Mouse (Mus musculus) MEL (cell line): ENCODE results near the gene Ctnna2.

ENCODE experiments used
- CTCF ChIP-seq, 3 experiments: IDR thresholded peaks in 2 of 3; conservative IDR thresholded peaks in 1 of 3; 2 replicates each; pipeline ENCODE4 v1.5.1; 2011 to 2012; ENCODE audit warnings: low read length in 3 of 3, low read depth in 2 of 3, mild to moderate bottlenecking in 2 of 3, improper control_type of control experiment in 1 of 3, inconsistent platforms in 1 of 3, mixed read lengths in 1 of 3, moderate library complexity in 1 of 3; ENCODE audit not compliant: control insufficient read depth in 1 of 3, insufficient read depth in 1 of 3, poor library complexity in 1 of 3, severe bottlenecking in 1 of 3
- EP300 ChIP-seq, 2 experiments: IDR thresholded peaks; 2 replicates each; pipeline ENCODE4 v1.6.1; 2011; ENCODE audit warnings: improper control_type of control experiment in 2 of 2, low read length in 2 of 2, low read depth in 1 of 2, mild to moderate bottlenecking in 1 of 2
- GATA1 ChIP-seq: IDR thresholded peaks from 2 replicates; pipeline ENCODE4 v1.6.1; 2011; ENCODE audit warnings: low read depth, low read length, improper control_type of control experiment
- HCFC1 ChIP-seq: IDR thresholded peaks from 2 replicates; pipeline ENCODE4 v1.6.1; 2012; ENCODE audit warnings: low read depth, mild to moderate bottlenecking, inconsistent platforms, low read length, improper control_type of control experiment, moderate library complexity
- KAT2A ChIP-seq: conservative IDR thresholded peaks from 2 replicates; pipeline ENCODE4 v1.6.1; 2012; ENCODE audit warnings: low read depth, low read length, improper control_type of control experiment, inconsistent platforms
- MAX ChIP-seq: IDR thresholded peaks from 2 replicates; pipeline ENCODE4 v1.6.1; 2011; ENCODE audit warnings: low read length, improper control_type of control experiment
- MYB ChIP-seq: IDR thresholded peaks from 2 replicates; pipeline ENCODE4 v1.6.1; 2011; ENCODE audit warnings: mild to moderate bottlenecking, low read depth, low read length, improper control_type of control experiment
- POLR2A ChIP-seq, 2 experiments: IDR thresholded peaks; 2 replicates each; pipeline ENCODE4 v1.6.1; 2011 to 2012; ENCODE audit warnings: low read length in 2 of 2, mild to moderate bottlenecking in 2 of 2, control low read depth in 1 of 2, improper control_type of control experiment in 1 of 2, low read depth in 1 of 2, moderate library complexity in 1 of 2; ENCODE audit not compliant: control insufficient read depth in 1 of 2, insufficient read depth in 1 of 2, poor library complexity in 1 of 2
- SMC3 ChIP-seq: IDR thresholded peaks from 2 replicates; pipeline ENCODE4 v1.6.1; 2011; ENCODE audit warnings: low read depth, low read length, improper control_type of control experiment
- USF1 ChIP-seq: IDR thresholded peaks from 2 replicates; pipeline ENCODE4 v1.6.1; 2014; ENCODE audit warnings: low read depth, mild to moderate bottlenecking, inconsistent platforms, low read length, improper control_type of control experiment, moderate library complexity
- ZC3H11A ChIP-seq: IDR thresholded peaks from 2 replicates; pipeline ENCODE4 v1.6.1; 2012; ENCODE audit warnings: low read depth, mild to moderate bottlenecking, inconsistent platforms, low read length, improper control_type of control experiment

- TF ChIP-seq USF1: no peak
- TF ChIP-seq CTCF (IDR thresholded peaks at IDR 0.05 in 2 of 3, conservative IDR thresholded peaks at IDR 0.05 in 1 of 3; ENCODE audit: control insufficient read depth in 1 of 3, insufficient read depth in 1 of 3, low read depth in 2 of 3, low read length in 3 of 3, poor library complexity in 1 of 3, severe bottlenecking in 1 of 3): no peak
- no peak for TF ChIP-seq HCFC1
- TF ChIP-seq EP300 (IDR thresholded peaks at IDR 0.05; ENCODE audit: low read depth in 1 of 2, low read length in 2 of 2): no peak
- TF ChIP-seq POLR2A (IDR thresholded peaks at IDR 0.05; ENCODE audit: control insufficient read depth in 1 of 2, insufficient read depth in 1 of 2, low read depth in 1 of 2, low read length in 2 of 2, poor library complexity in 1 of 2): no peak
- TF ChIP-seq MAX: no peak
- no peak for TF ChIP-seq GATA1
- no peak for TF ChIP-seq MYB
- TF ChIP-seq KAT2A: no peak
- no peak for TF ChIP-seq ZC3H11A
- TF ChIP-seq SMC3: no peak
Measured at GRCm38 (mm10) chr6:77139306-77139920, 840.1 kb downstream of the Ctnna2 start.
